Mouse (Mus musculus) heart, adult 2 months (tissue): ENCODE measurements at regions not wholly inside any gene's neighbourhood (a gene's known extent, or its start where the extent isn't known, plus 50 kb on each side); places are given as distances from the start of the nearest gene placed in this dataset.
"Not testable (repeated sequence)": the region's sequence is repeated elsewhere in the genome, so short reads cannot be mapped to it uniquely, and the experiment has no call there.

Experiments used
- EP300 ChIP-seq: fragments of 200-500 bp; IDR thresholded peaks from 2 replicates; pipeline ENCODE4 v1.6.1; 2011; ENCODE audit warnings: low read depth, low read length, control low read depth; ENCODE audit not compliant: insufficient read depth
- POLR2A ChIP-seq: fragments of 200-500 bp; IDR thresholded peaks from 2 replicates; pipeline ENCODE4 v1.6.1; 2011; ENCODE audit warnings: mild to moderate bottlenecking, low read depth, low read length, control low read depth; ENCODE audit not compliant: insufficient read depth

GRCm38 (mm10) chr8:37112386-37112785, 119.0 kb downstream of the AI429214 start:
- not testable (repeated sequence) for TF ChIP-seq EP300, POLR2A
